ENCODE assay signal across 23 mouse cellular contexts in the genomic region with DNA sequence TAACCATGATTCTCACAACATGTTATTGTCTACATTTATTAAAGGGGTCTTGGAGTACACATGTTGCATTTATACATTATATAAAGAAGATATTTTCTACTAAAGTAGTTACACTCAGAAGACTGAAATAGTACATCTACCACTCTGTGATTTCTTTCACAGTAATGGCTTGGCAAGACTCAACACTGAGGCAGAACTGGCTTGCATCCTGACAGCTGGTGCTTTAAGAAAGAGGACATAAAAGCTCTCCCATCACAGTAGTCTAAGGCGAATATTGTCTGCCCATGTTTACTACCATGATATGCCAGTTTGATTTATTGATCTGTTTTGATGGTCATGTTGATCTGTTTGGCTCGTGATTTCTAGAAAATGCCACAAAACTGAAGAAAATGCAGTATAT. TPM values are rescaled to one million over a fixed set of nuclear protein-coding genes. Genes with fewer than 3 reads are reported as not detected.
A peak's percentile ranks its signal among the peaks of the same experiment; 100 is the strongest.
DNase-seq lines count a peak whose midpoint lies in the region; ATAC-seq lines count a peak whose summit lies in the region.
"Had no signal": no experiment of that assay in that cellular context is flagged by ENCODE, and none has a peak within 500 bp of the region (broad histone marks: within the 10 kb centered on the region; RNA-seq: fewer than 3 reads in every experiment).

No protein-coding gene starts in this region.

- intact Hi-C loops in left cerebral cortex, postnatal 14 days (cut with DNase I), result no loop called here
- intact Hi-C loops in left cerebral cortex, postnatal 10 days (cut with DNase I), result no loop called here

- peak; percentile 92 for ATAC-seq in frontal cortex, adult (ENCODE audit: low TSS enrichment)
- ATAC-seq: activated CD4-positive, CD25-positive, alpha-beta regulatory T cell, adult 4 months; CD4-positive, CD25-positive, alpha-beta regulatory T cell, adult 4 months; forebrain, embryonic 14.5 days; forebrain, embryonic 16.5 days; Patski had no signal

- no peak for DNase-seq in frontal cortex, postnatal 25 days (ENCODE audit: low spot score in 2 of 2)
- peak; percentile 18 to 25 for DNase-seq in left cerebral cortex, postnatal 14 days (ENCODE audit: low spot score in 2 of 2)
- DNase-seq in left cerebral cortex, postnatal 10 days (ENCODE audit: extremely low spot score in 1 of 2, low spot score in 2 of 2), result no peak
- peak; percentile 25 to 44 for DNase-seq in right cerebral cortex, postnatal 10 days (ENCODE audit: low spot score in 2 of 2)
- DNase-seq in right cerebral cortex, postnatal 4 days, result no peak
- DNase-seq in telencephalon, adult 2 months (ENCODE audit: low read depth, low spot score), result peak; percentile 42
- DNase-seq in spleen, postnatal 14 days (ENCODE audit: low spot score in 2 of 2), result no peak
- DNase-seq: adrenal gland, adult 8-10 months; adrenal gland, postnatal 14 days; adrenal gland, postnatal 36 days; B cell, adult 2 months; cerebellum, adult 11-12 months; cerebellum, adult 2 months; cerebellum, adult 9-10 months; cerebellum, postnatal 10 days; cerebellum, postnatal 25 days had no signal

RNA-seq across cellular contexts. Expression of a gene that starts 19.4 kb away (rescaled TPM):
- total RNA-seq in left cerebral cortex, postnatal 14 days (2021), result 100 to 1,000 TPM; 178 to 196 TPM
- 100 to 1,000 TPM; 152 to 163 TPM for total RNA-seq in left cerebral cortex, postnatal 10 days (2021)
- total RNA-seq: CH12.LX had no signal

Comparison
In these comparisons a context has a peak if more than half of its experiments do, and no peak if none do; other contexts are left out.
1. DNase-seq: peak in left cerebral cortex, postnatal 14 days (2 of 2), right cerebral cortex, postnatal 10 days (2 of 2) and telencephalon, adult 2 months (single experiment); none in frontal cortex, postnatal 25 days (0 of 2), left cerebral cortex, postnatal 10 days (0 of 2), right cerebral cortex, postnatal 4 days (single experiment) and spleen, postnatal 14 days (0 of 2).